Mouse (Mus musculus) liver, embryonic 14.5 days (tissue): ENCODE results near the gene Alppl2.

Experiments
- CTCF ChIP-seq: IDR thresholded peaks from 2 replicates; pipeline ENCODE4 v1.5.1; 2016; ENCODE audit warnings: antibody characterized with exemption, low read depth, control low read depth
- EP300 ChIP-seq: IDR thresholded peaks from 2 replicates; pipeline ENCODE4 v1.6.1; 2016; ENCODE audit warnings: antibody characterized with exemption, low read depth

DNA sequence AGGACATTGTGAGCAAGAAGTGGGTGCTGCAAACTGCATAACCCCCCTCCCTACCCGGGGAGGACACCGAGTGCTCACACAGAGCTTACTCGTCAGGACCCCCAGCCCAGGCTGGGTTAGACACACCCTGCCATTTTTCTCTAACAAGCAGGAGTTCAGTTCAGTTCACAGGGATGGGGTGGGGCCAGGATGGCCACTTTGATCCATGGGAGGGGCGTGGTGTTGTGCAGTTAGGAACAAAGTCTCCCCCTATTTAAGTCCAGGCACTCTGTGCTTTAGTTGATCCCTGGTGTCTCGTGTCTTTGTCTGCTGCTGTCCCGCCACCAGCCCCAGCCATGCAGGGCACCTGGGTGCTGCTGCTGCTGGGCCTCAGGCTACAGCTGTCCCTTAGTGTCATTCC is 34.9 kb upstream of the Alppl2 start, which contains the start of gene Akp3:
- TF ChIP-seq CTCF = no peak
- no peak for TF ChIP-seq EP300
